9 mouse cellular contexts compared by ENCODE assay signal in genomic region chr4:43979746-43980145, GRCm38 (mm10). TPM values are rescaled to one million over a fixed set of nuclear protein-coding genes. Genes with fewer than 3 reads are reported as not detected.
DNase-seq lines count a peak whose midpoint lies in the region; ATAC-seq and TF ChIP-seq lines count a peak whose summit lies in the region.
"Had no signal": no experiment of that assay in that cellular context is flagged by ENCODE, and none has a peak within 500 bp of the region (broad histone marks: within the 10 kb centered on the region; RNA-seq: fewer than 3 reads in every experiment).

No protein-coding gene starts in this region.

- no peak overlapping the region for H3K9ac ChIP-seq in intestine, embryonic 14.5 days (ENCODE audit: low read length)
- H3K9ac ChIP-seq in intestine, embryonic 15.5 days = no peak overlapping the region
- no peak overlapping the region for H3K9ac ChIP-seq in lung, embryonic 14.5 days
- H3K9ac ChIP-seq: midbrain, embryonic 12.5 days had no signal

- H3K4me3 ChIP-seq in intestine, embryonic 14.5 days (ENCODE audit: low read depth, low read length) = no peak overlapping the region
- H3K4me3 ChIP-seq in intestine, embryonic 15.5 days (replicated peaks) = no peak overlapping the region
- H3K4me3 ChIP-seq in lung, embryonic 14.5 days (ENCODE audit: low read depth, low read length) = no peak overlapping the region
- H3K4me3 ChIP-seq: midbrain, embryonic 12.5 days had no signal

- no peak for TF ChIP-seq CTCF in lung, embryonic 14.5 days (IDR thresholded peaks at IDR 0.05; ENCODE audit: low read depth)

- 92% methylated on average over 3 of the region's 3 CpGs for WGBS in intestine, embryonic 14.5 days
- 75% methylated on average over 3 of the region's 3 CpGs for WGBS in intestine, embryonic 15.5 days
- WGBS in lung, embryonic 14.5 days = 60% methylated on average over 3 of the region's 3 CpGs

- H3K4me2 ChIP-seq in intestine, embryonic 14.5 days (ENCODE audit: low read length) = no peak overlapping the region
- no peak overlapping the region for H3K4me2 ChIP-seq in intestine, embryonic 15.5 days (replicated peaks)
- H3K4me2 ChIP-seq in lung, embryonic 14.5 days = no peak overlapping the region
- H3K4me2 ChIP-seq: midbrain, embryonic 12.5 days had no signal

- H3K9me3 ChIP-seq in intestine, embryonic 14.5 days (ENCODE audit: control insufficient read depth, low read length) = no peaks in the 10 kb centered on the region
- no peaks in the 10 kb centered on the region for H3K9me3 ChIP-seq in intestine, embryonic 15.5 days
- no peaks in the 10 kb centered on the region for H3K9me3 ChIP-seq in lung, embryonic 14.5 days (ENCODE audit: low read depth, low read length)
- H3K9me3 ChIP-seq: midbrain, embryonic 12.5 days had no signal

- peaks cover 11% of the 10 kb centered on the region; the same call in 1 of the 2 replicates for H3K4me1 ChIP-seq in intestine, embryonic 14.5 days (replicated peaks; ENCODE audit: control insufficient read depth, insufficient read depth, low read length)
- H3K4me1 ChIP-seq in intestine, embryonic 15.5 days (replicated peaks) = peaks cover 14% of the 10 kb centered on the region
- H3K4me1 ChIP-seq in lung, embryonic 14.5 days (ENCODE audit: insufficient read depth) = peaks cover 9% of the 10 kb centered on the region; the same call in 1 of the 2 replicates

- no peak overlapping the region for H3K27ac ChIP-seq in intestine, embryonic 14.5 days (ENCODE audit: low read depth)
- no peak overlapping the region for H3K27ac ChIP-seq in intestine, embryonic 15.5 days
- no peak overlapping the region for H3K27ac ChIP-seq in lung, embryonic 14.5 days (ENCODE audit: low read depth)

- peak; percentile 46 for DNase-seq in intestine, embryonic 14.5 days (ENCODE audit: low spot score)
- DNase-seq in adrenal gland, postnatal 14 days = peak; percentile 77
- DNase-seq in cerebellum, postnatal 36 days = peak; percentile 85 to 90
- DNase-seq in layer of hippocampus, adult 18-20 months (ENCODE audit: low spot score in 2 of 2) = peak; percentile 85 to 93
- peak; percentile 57 for DNase-seq in lung, embryonic 14.5 days
- DNase-seq in urinary bladder, postnatal 4 days (ENCODE audit: low spot score in 2 of 2) = no peak

- peaks cover 15% of the 10 kb centered on the region; the same call in 1 of the 2 replicates for H3K36me3 ChIP-seq in intestine, embryonic 14.5 days (ENCODE audit: control insufficient read depth, insufficient read depth, low read length)
- H3K36me3 ChIP-seq in intestine, embryonic 15.5 days = no peaks in the 10 kb centered on the region
- no peaks in the 10 kb centered on the region for H3K36me3 ChIP-seq in lung, embryonic 14.5 days (ENCODE audit: insufficient read depth)
- H3K36me3 ChIP-seq: midbrain, embryonic 12.5 days had no signal

- no peaks in the 10 kb centered on the region for H3K27me3 ChIP-seq in intestine, embryonic 14.5 days (replicated peaks; ENCODE audit: control insufficient read depth, insufficient read depth, low read length)
- H3K27me3 ChIP-seq in intestine, embryonic 15.5 days (replicated peaks) = no peaks in the 10 kb centered on the region
- no peaks in the 10 kb centered on the region for H3K27me3 ChIP-seq in lung, embryonic 14.5 days (ENCODE audit: insufficient read depth, low read length)

- ATAC-seq in intestine, embryonic 14.5 days (replicated peaks; ENCODE audit: low FRiP score, low TSS enrichment, low read depth) = no peak
- no peak for ATAC-seq in intestine, embryonic 15.5 days
- ATAC-seq in lung, embryonic 14.5 days (ENCODE audit: insufficient read depth) = no peak
- no peak for ATAC-seq in megakaryocyte progenitor cell, adult 5-6 weeks (replicated peaks; ENCODE audit: poor library complexity)

RNA-seq across cellular contexts. Expression of gene Ccin, which starts 3.5 kb away (rescaled TPM):
- 0.15 TPM in 1 of 2 replicates, not detected in the other for polyA plus RNA-seq in intestine, embryonic 14.5 days (2014; fragmentation: Nextera tagmentation; extraction: Ambion mirVana)
- polyA plus RNA-seq in intestine, embryonic 15.5 days (2015; fragmentation: Nextera tagmentation; extraction: Ambion mirVana) = not detected in 2 replicates
- total RNA-seq in adrenal gland, postnatal 14 days (2021) = not detected in 2 replicates
- total RNA-seq in layer of hippocampus, adult 18-20 months (2021) = not detected
- polyA plus RNA-seq in lung, embryonic 14.5 days (2014; fragmentation: Nextera tagmentation; extraction: Ambion mirVana) = not detected in 2 replicates
- not detected in 2 replicates for total RNA-seq in megakaryocyte progenitor cell, adult 5-6 weeks (2015)
- not detected in 2 replicates for total RNA-seq in megakaryocyte progenitor cell, adult 5-6 weeks (2017)
- polyA plus RNA-seq: midbrain, embryonic 12.5 days had no signal

RNA-seq across cellular contexts. Expression of gene Glipr2, which starts 22.5 kb away (rescaled TPM):
- 102 and 126 TPM in 2 replicates for polyA plus RNA-seq in intestine, embryonic 14.5 days (2014; fragmentation: Nextera tagmentation; extraction: Ambion mirVana)
- 85.4 and 88.7 TPM in 2 replicates for polyA plus RNA-seq in intestine, embryonic 15.5 days (2015; fragmentation: Nextera tagmentation; extraction: Ambion mirVana)
- 7.4 and 9.1 TPM in 2 replicates for total RNA-seq in adrenal gland, postnatal 14 days (2021)
- 1 to 10 TPM; 3.3 to 4.0 TPM for total RNA-seq in layer of hippocampus, adult 18-20 months (2021)
- 77.4 and 82.8 TPM in 2 replicates for polyA plus RNA-seq in lung, embryonic 14.5 days (2014; fragmentation: Nextera tagmentation; extraction: Ambion mirVana)
- total RNA-seq in megakaryocyte progenitor cell, adult 5-6 weeks (2015) = 12.6 and 14.7 TPM in 2 replicates
- 18.0 and 19.4 TPM in 2 replicates for total RNA-seq in megakaryocyte progenitor cell, adult 5-6 weeks (2017)

RNA-seq across cellular contexts. Expression of gene Clta, which starts 24.5 kb away (rescaled TPM):
- 233 and 240 TPM in 2 replicates for polyA plus RNA-seq in intestine, embryonic 14.5 days (2014; fragmentation: Nextera tagmentation; extraction: Ambion mirVana)
- 260 and 272 TPM in 2 replicates for polyA plus RNA-seq in intestine, embryonic 15.5 days (2015; fragmentation: Nextera tagmentation; extraction: Ambion mirVana)
- 166 and 172 TPM in 2 replicates for total RNA-seq in adrenal gland, postnatal 14 days (2021)
- total RNA-seq in layer of hippocampus, adult 18-20 months (2021) = 100 to 1,000 TPM; 284 to 304 TPM
- polyA plus RNA-seq in lung, embryonic 14.5 days (2014; fragmentation: Nextera tagmentation; extraction: Ambion mirVana) = 227 and 237 TPM in 2 replicates
- total RNA-seq in megakaryocyte progenitor cell, adult 5-6 weeks (2015) = 302 and 347 TPM in 2 replicates
- 439 and 441 TPM in 2 replicates for total RNA-seq in megakaryocyte progenitor cell, adult 5-6 weeks (2017)

Comparison
In these comparisons a context has a peak if more than half of its experiments do, and no peak if none do; other contexts are left out.
1. DNase-seq: peak in intestine, embryonic 14.5 days (single experiment), adrenal gland, postnatal 14 days (single experiment), cerebellum, postnatal 36 days (2 of 2), layer of hippocampus, adult 18-20 months (2 of 2) and lung, embryonic 14.5 days (single experiment); none in urinary bladder, postnatal 4 days (0 of 2).